Mouse (Mus musculus): ENCODE results near the gene Gtf2i. TPM values are rescaled to one million over a fixed set of nuclear protein-coding genes. Genes with fewer than 3 reads are reported as not detected.

Gene Gtf2i
- polyA plus RNA-seq, 1 experiment, result 79.7 TPM

GRCm38 (mm10) chr5:134257349-134258031 is 57.1 kb downstream of the Gtf2i start:
- TF ChIP-seq REST (IDR thresholded peaks at IDR 0.05; ENCODE audit: insufficient read depth, insufficient read length), result no peak
- no peak for TF ChIP-seq CEBPB (IDR thresholded peaks at IDR 0.05; ENCODE audit: insufficient read depth, poor library complexity, severe bottlenecking)
- H3K27me3 ChIP-seq (ENCODE audit: control insufficient read depth, insufficient read depth, insufficient read length), result no peaks in the 10 kb centered on the region
- H3K4me3 ChIP-seq, result no peak overlapping the region
- H3K4me2 ChIP-seq (ENCODE audit: low read depth), result no peak overlapping the region
- no peak overlapping the region for H3ac ChIP-seq (ENCODE audit: control insufficient read depth, insufficient read length)
- H3K36me3 ChIP-seq (ENCODE audit: control insufficient read depth, insufficient read depth), result peaks cover 45% of the 10 kb centered on the region
- no peaks in the 10 kb centered on the region for H3K79me2 ChIP-seq (ENCODE audit: control insufficient read depth, insufficient read depth)

GRCm38 (mm10) chr5:134255294-134255693 is 59.3 kb downstream of the Gtf2i start:
- TF ChIP-seq MYOD1 (IDR thresholded peaks at IDR 0.05; ENCODE audit: control insufficient read depth in 1 of 3, insufficient read length in 2 of 3, low read depth in 2 of 3) (no peak), TCF12 (IDR thresholded peaks at IDR 0.05; ENCODE audit: insufficient read depth, poor library complexity, severe bottlenecking) (no peak), MAX (IDR thresholded peaks at IDR 0.05; ENCODE audit: low read depth) (no peak), MYOG (IDR thresholded peaks at IDR 0.05; ENCODE audit: control insufficient read depth in 1 of 3, insufficient read depth in 1 of 3, insufficient read length in 2 of 3, low read depth in 2 of 3) (no peak), POLR2AphosphoS2 (IDR thresholded peaks at IDR 0.05; ENCODE audit: insufficient read length, low read depth) (no peak), TCF3 (IDR thresholded peaks at IDR 0.05; ENCODE audit: insufficient read length, low read depth) (no peak), SRF (IDR thresholded peaks at IDR 0.05; ENCODE audit: control insufficient read depth, insufficient read length, low read depth) (no peak), CEBPB (IDR thresholded peaks at IDR 0.05; ENCODE audit: insufficient read depth, poor library complexity, severe bottlenecking) (no peak), POLR2A (IDR thresholded peaks at IDR 0.05; ENCODE audit: insufficient read length, low read depth) (no peak), E2F4 (IDR thresholded peaks at IDR 0.05; ENCODE audit: insufficient read depth) (no peak), USF1 (IDR thresholded peaks at IDR 0.05; ENCODE audit: low read depth) (no peak), REST (IDR thresholded peaks at IDR 0.05; ENCODE audit: insufficient read depth, insufficient read length) (no peak)
- H3K27me3 ChIP-seq (ENCODE audit: control insufficient read depth, insufficient read depth, insufficient read length), result no peaks in the 10 kb centered on the region
- H3K36me3 ChIP-seq (ENCODE audit: control insufficient read depth, insufficient read depth), result peaks cover 38% of the 10 kb centered on the region
- no peaks in the 10 kb centered on the region for H3K79me2 ChIP-seq (ENCODE audit: control insufficient read depth, insufficient read depth)
- H3ac ChIP-seq (ENCODE audit: control insufficient read depth, insufficient read length), result no peak overlapping the region
- no peak overlapping the region for H3K4me2 ChIP-seq (ENCODE audit: low read depth)
- no peak overlapping the region for H3K4me3 ChIP-seq

GRCm38 (mm10) chr5:134253806-134254205 is 60.8 kb downstream of the Gtf2i start:
- H3K79me2 ChIP-seq (ENCODE audit: control insufficient read depth, insufficient read depth), result no peaks in the 10 kb centered on the region
- no peaks in the 10 kb centered on the region for H3K27me3 ChIP-seq (ENCODE audit: control insufficient read depth, insufficient read depth, insufficient read length)
- TF ChIP-seq MYOD1 (IDR thresholded peaks at IDR 0.05; ENCODE audit: control insufficient read depth in 1 of 3, insufficient read length in 2 of 3, low read depth in 2 of 3) (no peak), TCF3 (IDR thresholded peaks at IDR 0.05; ENCODE audit: insufficient read length, low read depth) (no peak), MAX (IDR thresholded peaks at IDR 0.05; ENCODE audit: low read depth) (no peak), POLR2AphosphoS2 (IDR thresholded peaks at IDR 0.05; ENCODE audit: insufficient read length, low read depth) (no peak), MYOG (IDR thresholded peaks at IDR 0.05; ENCODE audit: control insufficient read depth in 1 of 3, insufficient read depth in 1 of 3, insufficient read length in 2 of 3, low read depth in 2 of 3) (no peak), SRF (IDR thresholded peaks at IDR 0.05; ENCODE audit: control insufficient read depth, insufficient read length, low read depth) (no peak), TCF12 (IDR thresholded peaks at IDR 0.05; ENCODE audit: insufficient read depth, poor library complexity, severe bottlenecking) (no peak), REST (IDR thresholded peaks at IDR 0.05; ENCODE audit: insufficient read depth, insufficient read length) (no peak), E2F4 (IDR thresholded peaks at IDR 0.05; ENCODE audit: insufficient read depth) (no peak), USF1 (IDR thresholded peaks at IDR 0.05; ENCODE audit: low read depth) (no peak), POLR2A (IDR thresholded peaks at IDR 0.05; ENCODE audit: insufficient read length, low read depth) (no peak), CEBPB (IDR thresholded peaks at IDR 0.05; ENCODE audit: insufficient read depth, poor library complexity, severe bottlenecking) (no peak)
- H3K36me3 ChIP-seq (ENCODE audit: control insufficient read depth, insufficient read depth), result peaks cover 24% of the 10 kb centered on the region
- H3K4me3 ChIP-seq, result no peak overlapping the region
- no peak overlapping the region for H3K4me2 ChIP-seq (ENCODE audit: low read depth)
- no peak overlapping the region for H3ac ChIP-seq (ENCODE audit: control insufficient read depth, insufficient read length)

- Histone ChIP-seq H3K4me2 (ENCODE audit: low read depth) (no peak overlapping the region), H3K4me3 (no peak overlapping the region), H3K79me2 (ENCODE audit: control insufficient read depth, insufficient read depth) (no peaks in the 10 kb centered on the region), H3ac (ENCODE audit: control insufficient read depth, insufficient read length) (no peak overlapping the region), H3K27me3 (ENCODE audit: control insufficient read depth, insufficient read depth, insufficient read length) (no peaks in the 10 kb centered on the region), H3K36me3 (ENCODE audit: control insufficient read depth, insufficient read depth) (peaks cover 31% of the 10 kb centered on the region)
- TF ChIP-seq MAX (IDR thresholded peaks at IDR 0.05; ENCODE audit: low read depth) (no peak), TCF12 (IDR thresholded peaks at IDR 0.05; ENCODE audit: insufficient read depth, poor library complexity, severe bottlenecking) (no peak), MYOD1 (IDR thresholded peaks at IDR 0.05; ENCODE audit: control insufficient read depth in 1 of 3, insufficient read length in 2 of 3, low read depth in 2 of 3) (no peak), POLR2AphosphoS2 (IDR thresholded peaks at IDR 0.05; ENCODE audit: insufficient read length, low read depth) (no peak), E2F4 (IDR thresholded peaks at IDR 0.05; ENCODE audit: insufficient read depth) (no peak), SRF (IDR thresholded peaks at IDR 0.05; ENCODE audit: control insufficient read depth, insufficient read length, low read depth) (no peak), REST (IDR thresholded peaks at IDR 0.05; ENCODE audit: insufficient read depth, insufficient read length) (no peak), POLR2A (IDR thresholded peaks at IDR 0.05; ENCODE audit: insufficient read length, low read depth) (no peak), CEBPB (IDR thresholded peaks at IDR 0.05; ENCODE audit: insufficient read depth, poor library complexity, severe bottlenecking) (no peak), MYOG (IDR thresholded peaks at IDR 0.05; ENCODE audit: control insufficient read depth in 1 of 3, insufficient read depth in 1 of 3, insufficient read length in 2 of 3, low read depth in 2 of 3) (no peak)
Measured at GRCm38 (mm10) chr5:134251083-134251482, 63.5 kb downstream of the Gtf2i start.

- no peaks in the 10 kb centered on the region for H3K27me3 ChIP-seq (ENCODE audit: control insufficient read depth, insufficient read depth, insufficient read length)
- no peak overlapping the region for H3K4me3 ChIP-seq
- no peak overlapping the region for H3K4me2 ChIP-seq (ENCODE audit: low read depth)
- no peak overlapping the region for H3ac ChIP-seq (ENCODE audit: control insufficient read depth, insufficient read length)
- no peaks in the 10 kb centered on the region for H3K79me2 ChIP-seq (ENCODE audit: control insufficient read depth, insufficient read depth)
- TF ChIP-seq POLR2A (IDR thresholded peaks at IDR 0.05; ENCODE audit: insufficient read length, low read depth) (no peak), CEBPB (IDR thresholded peaks at IDR 0.05; ENCODE audit: insufficient read depth, poor library complexity, severe bottlenecking) (no peak), MAX (IDR thresholded peaks at IDR 0.05; ENCODE audit: low read depth) (no peak), SRF (IDR thresholded peaks at IDR 0.05; ENCODE audit: control insufficient read depth, insufficient read length, low read depth) (no peak), TCF3 (IDR thresholded peaks at IDR 0.05; ENCODE audit: insufficient read length, low read depth) (no peak)
- H3K36me3 ChIP-seq (ENCODE audit: control insufficient read depth, insufficient read depth), result peaks cover 30% of the 10 kb centered on the region
Measured at GRCm38 (mm10) chr5:134250601-134251000, 64.0 kb downstream of the Gtf2i start.
